Mouse (Mus musculus): ENCODE measurements at regions not wholly inside any gene's neighbourhood (a gene's known extent, or its start where the extent isn't known, plus 50 kb on each side); places are given as distances from the start of the nearest gene placed in this dataset.

DNA sequence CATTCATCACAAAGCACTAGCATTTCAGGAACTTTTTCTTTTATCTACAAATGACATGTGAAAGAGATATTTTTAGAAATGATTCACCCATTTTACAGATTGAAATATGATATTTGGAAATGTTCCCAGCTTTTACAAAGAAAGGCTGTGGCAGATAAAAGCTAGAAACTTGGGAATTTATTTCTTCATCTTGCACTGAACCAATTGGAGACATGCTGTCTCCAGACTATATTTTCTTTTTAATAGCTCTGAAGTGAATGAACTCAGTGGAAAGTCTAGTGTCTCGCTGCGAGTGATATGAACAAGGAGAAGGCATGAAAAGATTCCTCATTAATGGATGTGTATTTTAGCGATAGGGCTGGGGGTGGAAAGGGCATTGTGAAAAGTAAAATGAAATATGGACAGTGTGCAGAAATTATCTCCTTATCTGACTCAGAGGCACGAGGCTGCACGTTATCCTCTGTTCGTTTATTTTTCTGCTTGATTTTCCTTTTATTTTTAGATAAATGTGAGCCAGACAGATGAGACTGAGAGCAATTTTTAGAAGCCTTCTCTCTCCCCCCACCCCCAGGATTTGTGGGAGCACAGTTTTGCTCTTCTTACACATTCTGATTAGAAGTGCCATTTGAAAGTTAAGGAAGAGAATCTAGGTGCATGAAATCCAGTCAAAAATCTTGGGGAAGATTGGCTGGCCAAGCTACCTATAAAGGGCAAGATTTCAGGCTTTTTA lies 96.0 kb upstream of the Tcf21 start:
- TF ChIP-seq POLR2A (IDR thresholded peaks at IDR 0.05; ENCODE audit: control insufficient read depth, low read depth, low read length) (no peak), CTCF (IDR thresholded peaks at IDR 0.05; ENCODE audit: control insufficient read depth, insufficient read depth, insufficient replicate concordance, low read depth, low read length) (no peak)
